17 mouse cellular contexts compared by ENCODE assay signal in the genomic region with DNA sequence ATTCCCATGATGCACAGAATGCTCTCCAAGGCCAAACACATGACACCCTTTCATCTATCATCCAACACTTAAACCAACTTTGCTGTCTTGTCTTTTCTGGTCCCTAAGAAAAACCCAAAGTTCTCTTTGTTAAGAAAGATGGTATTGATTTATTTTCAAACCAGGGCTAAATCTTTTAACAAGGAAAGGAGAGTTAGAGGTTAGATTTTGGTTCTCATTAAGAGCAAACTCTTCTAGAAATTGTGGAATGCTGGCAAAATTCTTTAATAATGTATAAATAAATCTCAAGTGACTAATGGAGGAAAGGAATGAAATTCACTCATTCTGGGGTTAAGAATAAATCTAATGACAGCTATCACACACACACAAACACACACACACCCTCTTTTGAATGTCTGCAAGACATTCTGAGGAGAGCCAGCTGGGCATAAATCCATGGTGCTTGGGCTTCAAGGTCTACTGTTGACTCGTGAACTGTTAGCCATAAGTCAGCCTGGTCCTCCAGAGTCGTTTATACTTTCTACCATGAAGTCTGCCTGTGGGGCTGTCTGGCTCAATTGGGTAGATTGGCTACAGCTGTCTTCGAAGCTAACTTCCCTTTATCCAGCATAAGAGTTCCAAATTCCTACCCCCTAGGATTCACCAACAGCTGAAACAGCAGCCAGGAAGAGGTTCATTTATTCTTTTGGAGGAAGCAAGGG.
DNase-seq lines count a peak whose midpoint lies in the region; ATAC-seq and TF ChIP-seq lines count a peak whose summit lies in the region.
"Had no signal": no experiment of that assay in that cellular context is flagged by ENCODE, and none has a peak within 500 bp of the region (broad histone marks: within the 10 kb centered on the region; RNA-seq: fewer than 3 reads in every experiment).

No protein-coding gene starts in this region.

- H3K4me1 ChIP-seq in lung, embryonic 14.5 days (ENCODE audit: insufficient read depth): no peaks in the 10 kb centered on the region
- no peaks in the 10 kb centered on the region for H3K4me1 ChIP-seq in lung, adult 2 months (ENCODE audit: control insufficient read depth, insufficient read depth, low read length)
- H3K4me1 ChIP-seq: hindbrain, embryonic 10.5 days; liver, embryonic 15.5 days; midbrain, embryonic 15.5 days had no signal

- no peaks in the 10 kb centered on the region for H3K36me3 ChIP-seq in lung, embryonic 14.5 days (ENCODE audit: insufficient read depth)
- H3K36me3 ChIP-seq: hindbrain, embryonic 10.5 days; liver, embryonic 15.5 days; midbrain, embryonic 15.5 days had no signal

- no peak overlapping the region for H3K9ac ChIP-seq in lung, embryonic 14.5 days
- H3K9ac ChIP-seq: liver, embryonic 15.5 days; midbrain, embryonic 15.5 days had no signal

- 29% methylated on average over 3 of the region's 3 CpGs for WGBS in lung, embryonic 14.5 days
- 57% methylated on average over 3 of the region's 3 CpGs for WGBS in lung, adult 2 months

- H3K27me3 ChIP-seq in lung, embryonic 14.5 days (ENCODE audit: insufficient read depth, low read length): no peaks in the 10 kb centered on the region
- H3K27me3 ChIP-seq: liver, embryonic 15.5 days; midbrain, embryonic 15.5 days had no signal

- no peak overlapping the region for H3K27ac ChIP-seq in lung, embryonic 14.5 days (ENCODE audit: low read depth)
- H3K27ac ChIP-seq: hindbrain, embryonic 10.5 days; left cerebral cortex, adult 2 months; liver, embryonic 15.5 days; midbrain, embryonic 15.5 days had no signal

- H3K9me3 ChIP-seq in lung, embryonic 14.5 days (ENCODE audit: low read depth, low read length): no peaks in the 10 kb centered on the region
- H3K9me3 ChIP-seq: hindbrain, embryonic 10.5 days; liver, embryonic 15.5 days; midbrain, embryonic 15.5 days had no signal

- no peak overlapping the region for H3K4me2 ChIP-seq in lung, embryonic 14.5 days
- H3K4me2 ChIP-seq: liver, embryonic 15.5 days; midbrain, embryonic 15.5 days had no signal

- no peak for TF ChIP-seq POLR2A in lung, adult 2 months (IDR thresholded peaks at IDR 0.05; ENCODE audit: borderline replicate concordance, extremely low read depth, low read depth, low read length)

- ATAC-seq in lung, embryonic 14.5 days (ENCODE audit: insufficient read depth): peak; percentile 85
- ATAC-seq: midbrain, embryonic 15.5 days had no signal

- H3K4me3 ChIP-seq in lung, embryonic 14.5 days (ENCODE audit: low read depth, low read length): no peak overlapping the region
- H3K4me3 ChIP-seq in lung, adult 2 months (replicated peaks; ENCODE audit: extremely low read depth, low read depth, low read length): no peak overlapping the region
- H3K4me3 ChIP-seq: hindbrain, embryonic 10.5 days; left cerebral cortex, adult 2 months; liver, embryonic 15.5 days; midbrain, embryonic 15.5 days had no signal

- no peak for TF ChIP-seq CTCF in lung, embryonic 14.5 days (IDR thresholded peaks at IDR 0.05; ENCODE audit: low read depth)
- TF ChIP-seq CTCF in lung, adult 2 months (IDR thresholded peaks at IDR 0.05; ENCODE audit: insufficient read depth, low read length): no peak

- DNase-seq in embryo, embryonic 11 days: peak; percentile 15
- DNase-seq in embryo, embryonic 9.5 days (ENCODE audit: extremely low spot score): no peak
- DNase-seq in lung, embryonic 14.5 days: peak; percentile 78
- no peak for DNase-seq in lung, adult 2 months
- DNase-seq in fibroblast of lung, adult 2 months (ENCODE audit: low read depth): peak; percentile 40
- peak; percentile 68 to 78 for DNase-seq in kidney, postnatal 4 days
- DNase-seq in retina, embryonic 14.5 days (ENCODE audit: low spot score): no peak
- DNase-seq in layer of hippocampus, postnatal 10 days (ENCODE audit: low spot score in 2 of 2): no peak
- DNase-seq: adrenal gland, adult 8-10 months; cerebellum, postnatal 10 days; gastrocnemius, postnatal 10 days; right cerebral cortex, adult 18-20 months; thymus, postnatal 14 days had no signal

Comparison
In these comparisons a context has a peak if more than half of its experiments do, and no peak if none do; other contexts are left out.
1. DNase-seq: peak in embryo, embryonic 11 days (single experiment), lung, embryonic 14.5 days (single experiment), fibroblast of lung, adult 2 months (single experiment) and kidney, postnatal 4 days (2 of 2); none in embryo, embryonic 9.5 days (single experiment), lung, adult 2 months (single experiment), retina, embryonic 14.5 days (single experiment) and layer of hippocampus, postnatal 10 days (0 of 2).